ENCODE assay signal across 25 mouse cellular contexts in genomic region chr7:131743193-131743592, GRCm38 (mm10).
DNase-seq lines count a peak whose midpoint lies in the region; ATAC-seq lines count a peak whose summit lies in the region.
"Had no signal": no experiment of that assay in that cellular context is flagged by ENCODE, and none has a peak within 500 bp of the region (broad histone marks: within the 10 kb centered on the region; RNA-seq: fewer than 3 reads in every experiment).

No protein-coding gene starts in this region.

- no peak for ATAC-seq in forebrain, embryonic 11.5 days (replicated peaks; ENCODE audit: low FRiP score)
- ATAC-seq in forebrain, embryonic 16.5 days: no peak
- ATAC-seq in forebrain, embryonic 14.5 days: peak; percentile 66; the same call in 1 of the 2 replicates
- ATAC-seq in forebrain, embryonic 15.5 days (replicated peaks): no peak
- peak; percentile 65; the same call in 1 of the 2 replicates for ATAC-seq in neural tube, embryonic 13.5 days (ENCODE audit: low read depth)
- ATAC-seq: intestine, postnatal 0 days; Patski had no signal

- H3K9ac ChIP-seq in forebrain, embryonic 11.5 days (ENCODE audit: low read length): no peak overlapping the region
- H3K9ac ChIP-seq in forebrain, embryonic 16.5 days (replicated peaks; ENCODE audit: low read depth, low read length): no peak overlapping the region
- H3K9ac ChIP-seq in forebrain, embryonic 14.5 days (ENCODE audit: low read length): no peak overlapping the region
- H3K9ac ChIP-seq in forebrain, embryonic 15.5 days (replicated peaks): no peak overlapping the region
- no peak overlapping the region for H3K9ac ChIP-seq in neural tube, embryonic 13.5 days
- H3K9ac ChIP-seq: embryonic facial prominence, embryonic 13.5 days; heart, embryonic 12.5 days; heart, embryonic 15.5 days; hindbrain, embryonic 15.5 days had no signal

- 58% methylated on average over 8 of the region's 8 CpGs for WGBS in forebrain, embryonic 11.5 days
- WGBS in forebrain, embryonic 16.5 days: 20% methylated on average over 8 of the region's 8 CpGs
- WGBS in forebrain, embryonic 14.5 days: 24% methylated on average over 8 of the region's 8 CpGs
- WGBS in forebrain, embryonic 15.5 days: 20% methylated on average over 8 of the region's 8 CpGs
- WGBS in neural tube, embryonic 13.5 days: 20% methylated on average over 8 of the region's 8 CpGs

- H3K4me2 ChIP-seq in forebrain, embryonic 11.5 days (ENCODE audit: low read depth, low read length, severe bottlenecking): no peak overlapping the region
- no peak overlapping the region for H3K4me2 ChIP-seq in forebrain, embryonic 16.5 days (ENCODE audit: low read length)
- no peak overlapping the region for H3K4me2 ChIP-seq in forebrain, embryonic 14.5 days (ENCODE audit: low read length)
- no peak overlapping the region for H3K4me2 ChIP-seq in forebrain, embryonic 15.5 days (replicated peaks)
- H3K4me2 ChIP-seq in neural tube, embryonic 13.5 days: no peak overlapping the region
- H3K4me2 ChIP-seq: embryonic facial prominence, embryonic 13.5 days; heart, embryonic 12.5 days; heart, embryonic 15.5 days; hindbrain, embryonic 15.5 days had no signal

- H3K9me3 ChIP-seq in forebrain, embryonic 11.5 days (ENCODE audit: control insufficient read depth, low read length): no peaks in the 10 kb centered on the region
- H3K9me3 ChIP-seq in forebrain, embryonic 16.5 days (ENCODE audit: control insufficient read depth, low read length): no peaks in the 10 kb centered on the region
- no peaks in the 10 kb centered on the region for H3K9me3 ChIP-seq in forebrain, embryonic 14.5 days (replicated peaks; ENCODE audit: control insufficient read depth, low read length)
- no peaks in the 10 kb centered on the region for H3K9me3 ChIP-seq in forebrain, embryonic 15.5 days
- no peaks in the 10 kb centered on the region for H3K9me3 ChIP-seq in neural tube, embryonic 13.5 days
- H3K9me3 ChIP-seq: embryonic facial prominence, embryonic 13.5 days; heart, embryonic 12.5 days; heart, embryonic 15.5 days; hindbrain, embryonic 15.5 days had no signal

- peaks cover 43% of the 10 kb centered on the region for H3K27me3 ChIP-seq in forebrain, embryonic 11.5 days (ENCODE audit: control insufficient read depth, insufficient read depth, low read length)
- H3K27me3 ChIP-seq in forebrain, embryonic 16.5 days (replicated peaks; ENCODE audit: control insufficient read depth, insufficient read depth, low read length): peaks cover 75% of the 10 kb centered on the region
- H3K27me3 ChIP-seq in forebrain, embryonic 14.5 days (replicated peaks; ENCODE audit: control insufficient read depth, insufficient read depth, low read length): peaks cover 79% of the 10 kb centered on the region
- peaks cover 89% of the 10 kb centered on the region for H3K27me3 ChIP-seq in forebrain, embryonic 15.5 days
- peaks cover 91% of the 10 kb centered on the region for H3K27me3 ChIP-seq in neural tube, embryonic 13.5 days

- no peaks in the 10 kb centered on the region for H3K36me3 ChIP-seq in forebrain, embryonic 11.5 days (ENCODE audit: control insufficient read depth, insufficient read depth, low read length)
- H3K36me3 ChIP-seq in forebrain, embryonic 16.5 days (ENCODE audit: control insufficient read depth, insufficient read depth): no peaks in the 10 kb centered on the region
- H3K36me3 ChIP-seq in forebrain, embryonic 14.5 days (ENCODE audit: control insufficient read depth, insufficient read depth, low read length): no peaks in the 10 kb centered on the region
- H3K36me3 ChIP-seq in forebrain, embryonic 15.5 days: no peaks in the 10 kb centered on the region
- no peaks in the 10 kb centered on the region for H3K36me3 ChIP-seq in neural tube, embryonic 13.5 days
- H3K36me3 ChIP-seq: embryonic facial prominence, embryonic 13.5 days; G1E; heart, embryonic 12.5 days; heart, embryonic 15.5 days; hindbrain, embryonic 15.5 days had no signal

- peak; percentile 28 for DNase-seq in forebrain, embryonic 11.5 days (ENCODE audit: low spot score)
- peak; percentile 64 for DNase-seq in forebrain, embryonic 14.5 days (ENCODE audit: low spot score)
- DNase-seq in neural tube, embryonic 10.5 days (ENCODE audit: extremely low spot score, low spot score): no peak
- no peak for DNase-seq in urinary bladder, adult 2 months (ENCODE audit: low spot score)
- DNase-seq: adrenal gland, postnatal 10 days; adrenal gland, postnatal 36 days; B cell, adult 2 months; cerebellum, adult 11 months; cerebellum, adult 2 months; cerebellum, adult 9-11 months; cerebellum, postnatal 25 days; gastrocnemius, postnatal 25 days; heart, adult 18-20 months; heart, postnatal 10 days; heart, postnatal 36 days had no signal

- peaks cover 3% of the 10 kb centered on the region; the same call in 1 of the 2 replicates for H3K4me1 ChIP-seq in forebrain, embryonic 11.5 days (replicated peaks; ENCODE audit: control insufficient read depth, insufficient read depth, low read length)
- H3K4me1 ChIP-seq in forebrain, embryonic 16.5 days (replicated peaks; ENCODE audit: control insufficient read depth, insufficient read depth, low read length): peaks cover 6% of the 10 kb centered on the region
- H3K4me1 ChIP-seq in forebrain, embryonic 14.5 days (ENCODE audit: control insufficient read depth, insufficient read depth, low read length): peaks cover 6% of the 10 kb centered on the region; the same call in 1 of the 2 replicates
- peaks cover 8% of the 10 kb centered on the region for H3K4me1 ChIP-seq in forebrain, embryonic 15.5 days
- H3K4me1 ChIP-seq in neural tube, embryonic 13.5 days (replicated peaks): peaks cover 24% of the 10 kb centered on the region
- H3K4me1 ChIP-seq: heart, embryonic 15.5 days had no signal

- H3K4me3 ChIP-seq in forebrain, embryonic 11.5 days (ENCODE audit: low read depth, low read length): no peak overlapping the region
- H3K4me3 ChIP-seq in forebrain, embryonic 16.5 days (replicated peaks; ENCODE audit: low read length): no peak overlapping the region
- no peak overlapping the region for H3K4me3 ChIP-seq in forebrain, embryonic 14.5 days (ENCODE audit: low read depth, low read length)
- H3K4me3 ChIP-seq in forebrain, embryonic 15.5 days: no peak overlapping the region
- no peak overlapping the region for H3K4me3 ChIP-seq in neural tube, embryonic 13.5 days
- H3K4me3 ChIP-seq: embryonic facial prominence, embryonic 13.5 days; heart, embryonic 12.5 days; heart, embryonic 15.5 days; hindbrain, embryonic 15.5 days had no signal

- H3K27ac ChIP-seq in forebrain, embryonic 11.5 days (ENCODE audit: low read depth, low read length): no peak overlapping the region
- H3K27ac ChIP-seq in forebrain, embryonic 16.5 days (ENCODE audit: low read length): no peak overlapping the region
- no peak overlapping the region for H3K27ac ChIP-seq in forebrain, embryonic 14.5 days (ENCODE audit: low read depth, low read length)
- H3K27ac ChIP-seq in forebrain, embryonic 15.5 days (replicated peaks): no peak overlapping the region
- no peak overlapping the region for H3K27ac ChIP-seq in neural tube, embryonic 13.5 days (replicated peaks)
- H3K27ac ChIP-seq: embryonic facial prominence, embryonic 13.5 days; heart, embryonic 15.5 days; hindbrain, embryonic 15.5 days had no signal

Comparison
In these comparisons a context has a peak if more than half of its experiments do, and no peak if none do; other contexts are left out.
1. ATAC-seq: peak in forebrain, embryonic 14.5 days (single experiment) and neural tube, embryonic 13.5 days (single experiment); none in forebrain, embryonic 11.5 days (single experiment), forebrain, embryonic 16.5 days (single experiment) and forebrain, embryonic 15.5 days (single experiment).
2. DNase-seq: peak in forebrain, embryonic 11.5 days (single experiment) and forebrain, embryonic 14.5 days (single experiment); none in neural tube, embryonic 10.5 days (single experiment) and urinary bladder, adult 2 months (single experiment).